Mouse (Mus musculus) cerebellum, adult 2 months (tissue): ENCODE data around the gene Gpr62.

ENCODE experiments used
- CTCF ChIP-seq: fragments of 200-500 bp; IDR thresholded peaks from 2 replicates; pipeline ENCODE4 v1.5.1; 2011; ENCODE audit warnings: low read depth, mild to moderate bottlenecking, control low read depth, low read length, moderate library complexity, borderline replicate concordance; ENCODE audit not compliant: insufficient read depth
- POLR2A ChIP-seq: fragments of 200-500 bp; IDR thresholded peaks from 2 replicates; pipeline ENCODE4 v1.6.1; 2011; ENCODE audit warnings: low read length, control low read depth, borderline replicate concordance; ENCODE audit not compliant: insufficient read depth

DNA sequence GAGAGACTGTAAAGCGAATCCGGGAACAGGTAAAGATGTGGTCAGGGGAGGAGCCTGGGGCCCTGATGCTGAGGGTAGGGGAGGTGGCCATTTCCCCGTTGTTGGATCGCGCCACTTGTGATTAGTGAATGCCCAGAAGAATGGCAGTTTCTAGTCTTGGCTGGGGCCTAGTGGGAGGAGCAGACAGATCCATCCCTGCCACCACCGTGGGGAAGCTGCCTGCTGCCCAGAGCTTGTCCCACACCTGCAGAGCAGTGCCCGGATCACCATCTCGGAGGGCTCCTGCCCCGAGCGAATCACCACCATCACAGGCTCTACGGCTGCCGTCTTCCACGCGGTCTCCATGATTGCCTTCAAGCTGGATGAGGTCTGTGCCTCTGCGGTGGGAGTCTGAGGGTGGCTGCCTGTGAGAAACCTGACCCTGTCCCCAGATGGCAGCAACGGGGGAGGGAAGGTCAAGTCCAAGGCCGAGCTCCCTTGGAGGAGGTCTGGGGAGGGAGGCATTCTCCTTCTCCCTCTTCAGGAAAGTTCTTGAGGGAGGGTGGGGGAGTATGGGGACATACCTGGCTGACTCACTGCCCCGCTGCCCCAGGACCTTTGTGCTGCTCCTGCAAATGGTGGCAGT is 5.2 kb downstream of the Gpr62 start:
- TF ChIP-seq CTCF (no peak), POLR2A (peak; percentile 82)
